Mouse (Mus musculus): Measurements from ENCODE around the gene Clec12a. TPM values are rescaled to one million over a fixed set of nuclear protein-coding genes. Genes with fewer than 3 reads are reported as not detected.

Gene Clec12a
- polyA plus RNA-seq, 1 experiment from 2014 or later, result 0.33 TPM

DNA sequence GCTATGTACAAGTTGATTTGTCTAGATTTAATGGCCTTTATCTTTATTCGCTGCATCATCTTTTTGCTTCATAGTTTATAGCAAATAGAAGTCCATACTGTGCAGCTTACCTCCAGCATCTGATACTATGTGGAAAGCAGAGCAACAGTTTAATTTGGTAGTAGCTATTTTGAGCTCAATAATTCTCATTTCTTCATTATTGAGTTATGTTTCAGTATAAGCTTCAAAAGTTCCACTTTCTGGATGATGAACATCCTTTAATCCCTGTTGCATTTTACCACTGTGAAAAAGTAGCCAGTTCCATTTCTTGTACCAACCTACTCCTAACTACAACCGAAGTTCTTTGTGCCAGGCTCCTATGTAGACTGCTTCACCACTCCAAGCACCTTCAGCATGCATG, 66.1 kb downstream of the Clec12a start, which contains the start of gene Clec9a:
Gene Clec9a, plus strand, starts transcription at position 301 of the 400 bp plus-strand sequence.
- DNase-seq, result no peak
- 92% methylated on average over 2 of the region's 2 CpGs for WGBS
- no peak within 1 kb of the TSS for H3K4me2 ChIP-seq (ENCODE audit: low read length)

GRCm38 (mm10) chr6:129414177-129414576, 71.7 kb downstream of the Clec12a start:
- H3K9me3 ChIP-seq (ENCODE audit: control insufficient read depth, low read length), result no peaks in the 10 kb centered on the region
- no peak overlapping the region for H3K4me3 ChIP-seq (replicated peaks; ENCODE audit: low read depth, low read length)
- H3K9ac ChIP-seq (replicated peaks; ENCODE audit: low read length), result no peak overlapping the region
- no peaks in the 10 kb centered on the region for H3K4me1 ChIP-seq (ENCODE audit: control insufficient read depth, insufficient read depth, low read length)
- no peak overlapping the region for H3K27ac ChIP-seq (replicated peaks; ENCODE audit: low read depth, low read length)
- DNase-seq (peak; percentile 29), ATAC-seq (ENCODE audit: low FRiP score, low TSS enrichment) (no peak)
- no peaks in the 10 kb centered on the region for H3K27me3 ChIP-seq (ENCODE audit: control insufficient read depth, insufficient read depth, low read length)
- H3K4me2 ChIP-seq (ENCODE audit: low read length), result no peak overlapping the region
- no peaks in the 10 kb centered on the region for H3K36me3 ChIP-seq (ENCODE audit: control insufficient read depth, insufficient read depth, low read length)
- WGBS, result 74% methylated on average over 1 of the region's 1 CpGs

More for the DNA sequence above, 66.1 kb downstream of the Clec12a start, which contains the start of gene Clec9a:
- Histone ChIP-seq H3K27ac (replicated peaks; ENCODE audit: low read depth, low read length) (no peak within 1 kb of the TSS), H3K9me3 (ENCODE audit: control insufficient read depth, low read length) (no peaks in the 10 kb centered on the region), H3K4me3 (replicated peaks; ENCODE audit: low read depth, low read length) (no peak within 1 kb of the TSS), H3K9ac (replicated peaks; ENCODE audit: low read length) (no peak within 1 kb of the TSS), H3K4me1 (ENCODE audit: control insufficient read depth, insufficient read depth, low read length) (no peaks in the 10 kb centered on the region), H3K27me3 (ENCODE audit: control insufficient read depth, insufficient read depth, low read length) (no peaks in the 10 kb centered on the region), H3K36me3 (ENCODE audit: control insufficient read depth, insufficient read depth, low read length) (no peaks in the 10 kb centered on the region)
- ATAC-seq (ENCODE audit: low FRiP score, low TSS enrichment), result no peak

Other genes with a start within 250 kb of the Clec12a start
- gene Clec2e, start 241.8 kb upstream of the Clec12a start, polyA plus RNA-seq (2014; fragmentation: Nextera tagmentation; extraction: Ambion mirVana), result not detected in 2 replicates
- gene Clec2d, start 162.1 kb upstream of the Clec12a start, polyA plus RNA-seq (2014; fragmentation: Nextera tagmentation; extraction: Ambion mirVana), result 0.17 TPM in 1 of 2 replicates, not detected in the other
- gene Cd69, start 67.3 kb upstream of the Clec12a start, polyA plus RNA-seq (2014; fragmentation: Nextera tagmentation; extraction: Ambion mirVana), result 0.21 TPM in 1 of 2 replicates, not detected in the other
- gene 4922502D21Rik, start 10.9 kb upstream of the Clec12a start, polyA plus RNA-seq (2014; fragmentation: Nextera tagmentation; extraction: Ambion mirVana), result not detected in 2 replicates
- 0.16 and 0.32 TPM in 2 replicates for gene Clec12b, start 43.2 kb downstream of the Clec12a start, polyA plus RNA-seq (2014; fragmentation: Nextera tagmentation; extraction: Ambion mirVana)
- gene Clec1b, start 54.6 kb downstream of the Clec12a start, polyA plus RNA-seq (2014; fragmentation: Nextera tagmentation; extraction: Ambion mirVana), result 0.93 and 1.9 TPM in 2 replicates
- gene Clec9a, start 66.2 kb downstream of the Clec12a start, polyA plus RNA-seq (2014; fragmentation: Nextera tagmentation; extraction: Ambion mirVana), result 0.32 and 0.37 TPM in 2 replicates
- gene Clec1a, start 109.3 kb downstream of the Clec12a start, polyA plus RNA-seq (2014; fragmentation: Nextera tagmentation; extraction: Ambion mirVana), result 1.9 and 2.1 TPM in 2 replicates
- gene Olr1, start 164.5 kb downstream of the Clec12a start, polyA plus RNA-seq (2014; fragmentation: Nextera tagmentation; extraction: Ambion mirVana), result not detected in 2 replicates
- gene Tmem52b, start 169.9 kb downstream of the Clec12a start, polyA plus RNA-seq (2014; fragmentation: Nextera tagmentation; extraction: Ambion mirVana), result not detected in 2 replicates
- 72.0 and 102 TPM in 2 replicates for gene Gabarapl1, start 190.5 kb downstream of the Clec12a start, polyA plus RNA-seq (2014; fragmentation: Nextera tagmentation; extraction: Ambion mirVana)
- 0.12 TPM in 1 of 2 replicates, not detected in the other for gene Klre1, start 235.2 kb downstream of the Clec12a start, polyA plus RNA-seq (2014; fragmentation: Nextera tagmentation; extraction: Ambion mirVana)
- gene Klrd1, start 249.1 kb downstream of the Clec12a start, polyA plus RNA-seq (2014; fragmentation: Nextera tagmentation; extraction: Ambion mirVana), result not detected in 2 replicates